Mouse (Mus musculus) retina, embryonic 14.5 days (tissue): Measurements from ENCODE around the gene Olfr1030.
"Not testable (repeated sequence)": the region's sequence is repeated elsewhere in the genome, so short reads cannot be mapped to it uniquely, and the experiment has no call there.

Source experiments
- DNase-seq: peaks from one replicate; pipeline ENCODE4 v3.0.0-alpha.2; 2015; ENCODE audit warnings: low spot score

The Olfr1030 gene

DNA sequence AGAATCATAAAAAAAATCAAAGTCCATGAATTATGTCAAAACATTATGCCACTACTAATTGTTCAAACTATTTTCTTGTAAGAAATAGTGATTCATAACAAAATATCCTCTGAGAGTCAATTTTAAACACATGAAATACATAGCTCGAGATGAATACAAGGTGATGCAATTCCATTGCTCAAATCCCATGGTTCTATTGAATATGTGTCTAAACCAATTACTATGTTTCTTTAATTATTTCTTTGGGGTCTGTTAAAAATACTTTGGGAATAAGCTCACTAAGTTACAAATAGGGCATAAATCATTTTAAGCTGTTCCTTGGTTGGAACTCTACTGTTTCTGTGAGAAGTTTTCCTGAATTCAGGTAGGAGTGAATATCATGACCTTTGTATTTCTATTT lies at the start of gene Olfr1030:
Gene Olfr1030 (plus strand): TSS at position 301 of the 400 bp plus-strand sequence.
- no peak for DNase-seq

GRCm38 (mm10) chr2:85950137-85950536 lies 28.9 kb upstream of the Olfr1030 start, which contains the start of gene Olfr1028:
Gene Olfr1028, plus strand, starts transcription at chr2:85950437.
- DNase-seq = no peak

DNA sequence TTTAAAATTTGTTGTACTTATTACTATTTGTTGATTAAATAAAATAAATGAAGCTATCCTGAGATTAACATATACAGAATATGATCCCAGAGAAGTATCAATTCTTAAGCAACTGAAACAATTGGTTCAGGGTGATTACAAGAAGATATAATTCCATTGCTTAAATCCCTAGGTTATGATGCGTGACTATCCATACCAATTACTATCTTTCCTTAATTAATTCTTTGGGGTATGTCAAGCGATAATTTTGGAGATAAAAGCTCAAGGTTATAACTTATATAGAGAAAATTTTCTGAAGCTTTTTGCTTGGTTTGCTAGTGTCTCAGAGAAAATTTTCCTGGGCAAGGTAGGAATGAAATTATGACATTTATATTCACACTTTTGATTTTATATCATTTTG lies 5.5 kb upstream of the Olfr1030 start, which contains the start of gene Olfr1029:
Gene Olfr1029 (plus strand): TSS at position 301 of the 400 bp plus-strand sequence.
- no peak for DNase-seq

DNA sequence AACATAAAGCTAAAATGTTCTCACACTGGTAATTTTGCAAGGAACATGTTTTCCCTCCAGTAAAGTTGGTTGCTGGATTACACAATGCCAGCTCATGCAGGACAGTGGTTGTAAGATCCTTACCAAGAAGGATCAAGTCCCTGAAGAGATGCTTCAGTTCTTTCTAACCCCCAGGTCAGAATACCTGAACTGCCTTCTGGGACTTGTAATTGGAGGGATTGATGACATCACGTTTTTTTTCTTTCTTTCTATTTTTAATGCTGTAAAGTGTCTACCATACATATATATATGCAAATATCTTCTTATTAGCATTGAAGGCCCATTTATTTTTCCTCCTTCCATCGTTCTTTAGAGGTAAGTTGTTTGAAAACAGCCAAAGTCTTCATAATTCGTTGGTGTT lies 10.9 kb downstream of the Olfr1030 start, which contains the start of gene Olfr1031:
Gene Olfr1031 (plus strand): TSS at position 301 of the 400 bp plus-strand sequence.
- no peak for DNase-seq

- DNase-seq = no peak
Observed at GRCm38 (mm10) chr2:86005240-86005639, 26.2 kb downstream of the Olfr1030 start, which contains the start of gene Olfr1032. Gene Olfr1032, plus strand, starts transcription at chr2:86005540.

- not testable (repeated sequence) for DNase-seq
Observed at GRCm38 (mm10) chr2:86020406-86020805, 41.3 kb downstream of the Olfr1030 start, which contains the start of gene Olfr1033. Gene Olfr1033, plus strand, starts transcription at chr2:86020633.

DNA sequence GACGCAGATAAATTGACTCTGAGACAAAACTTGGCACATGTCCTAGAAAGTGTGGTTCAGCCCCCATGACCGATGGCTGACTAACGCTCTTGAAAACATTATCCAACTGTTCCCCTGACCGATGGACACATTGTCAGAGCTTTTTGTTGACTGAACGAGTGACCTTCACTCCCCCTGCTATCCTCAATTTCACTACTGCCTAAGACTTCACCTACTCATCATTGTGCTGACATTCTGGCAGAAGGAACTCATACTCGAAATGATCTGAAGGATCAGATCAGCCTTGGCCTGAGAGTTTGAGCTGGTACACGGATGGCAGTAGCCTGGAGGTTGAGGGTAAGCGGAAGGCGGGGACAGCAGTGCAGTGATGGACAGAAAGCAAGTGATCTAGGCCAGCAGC lies 42.4 kb downstream of the Olfr1030 start:
- DNase-seq = not testable (repeated sequence)
